Mouse (Mus musculus): ENCODE measurements around the gene Rab40b. TPM values are rescaled to one million over a fixed set of nuclear protein-coding genes. Genes with fewer than 3 reads are reported as not detected.

Rab40b gene
- polyA plus RNA-seq (2014; fragmentation: Nextera tagmentation; extraction: Ambion mirVana) = 7.2 and 7.3 TPM in 2 replicates

- under 1% methylated on average over 61 of the region's 61 CpGs for WGBS
These were observed at the start of gene Rab40b for GRCm38 (mm10) chr11:121387750-121388553. TSS of gene Rab40b (minus strand) at chr11:121388251.

DNA sequence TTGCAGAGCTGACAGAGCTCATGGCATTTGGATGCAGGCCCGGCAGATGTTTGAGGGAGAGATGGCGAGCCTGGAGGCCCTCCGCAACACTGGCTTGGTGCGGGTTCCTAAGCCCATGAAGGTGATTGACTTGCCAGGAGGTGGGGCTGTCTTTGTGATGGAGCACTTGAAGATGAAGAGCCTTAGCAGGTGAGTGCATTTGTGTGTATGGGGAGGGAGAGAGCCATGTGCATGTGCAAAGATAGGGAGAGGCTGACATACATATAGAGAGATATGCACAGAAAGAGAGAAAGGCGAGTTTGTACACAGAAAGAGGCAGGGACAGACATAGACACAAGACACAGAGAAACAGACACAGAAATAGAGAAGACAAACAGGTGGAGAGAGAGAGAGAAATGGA, 49.2 kb upstream of the Rab40b start:
- no peak overlapping the region for H3K4me3 ChIP-seq (ENCODE audit: low read depth, low read length)
- H3K4me1 ChIP-seq (ENCODE audit: control insufficient read depth, insufficient read depth, low read length) = peaks cover 5% of the 10 kb centered on the region
- ATAC-seq (ENCODE audit: insufficient number of reproducible peaks, insufficient read depth, low FRiP score, low read depth) = no peak
- no peaks in the 10 kb centered on the region for H3K36me3 ChIP-seq (ENCODE audit: control insufficient read depth, insufficient read depth, low read length)
- H3K27me3 ChIP-seq (ENCODE audit: control insufficient read depth, insufficient read depth, low read length) = no peaks in the 10 kb centered on the region
- H3K27ac ChIP-seq (ENCODE audit: low read length) = no peak overlapping the region
- WGBS = 78% methylated on average over 5 of the region's 5 CpGs
- no peaks in the 10 kb centered on the region for H3K9me3 ChIP-seq (ENCODE audit: control insufficient read depth, low read depth, low read length)
- no peak overlapping the region for H3K9ac ChIP-seq (replicated peaks; ENCODE audit: low read depth, low read length)
- no peak overlapping the region for H3K4me2 ChIP-seq (replicated peaks; ENCODE audit: low read depth, low read length)

More at GRCm38 (mm10) chr11:121387750-121388553, at the start of gene Rab40b:
- H3K36me3 ChIP-seq (ENCODE audit: control insufficient read depth, insufficient read depth, low read length) = no peaks in the 10 kb centered on the region
- no peaks in the 10 kb centered on the region for H3K27me3 ChIP-seq (ENCODE audit: control insufficient read depth, insufficient read depth, low read length)
- H3K4me2 ChIP-seq (replicated peaks; ENCODE audit: low read depth, low read length) = peak within 1 kb of the TSS; percentile 76
- 0 out of 2 replicates have a peak, but pooled peaks cover 3% of the 10 kb centered on the region for H3K4me1 ChIP-seq (ENCODE audit: control insufficient read depth, insufficient read depth, low read length)
- peak within 1 kb of the TSS; percentile 52 for H3K9ac ChIP-seq (replicated peaks; ENCODE audit: low read depth, low read length)
- H3K4me3 ChIP-seq (ENCODE audit: low read depth, low read length) = peak within 1 kb of the TSS; percentile 54
- ATAC-seq (ENCODE audit: insufficient number of reproducible peaks, insufficient read depth, low FRiP score, low read depth) = peak; percentile 100
- H3K9me3 ChIP-seq (ENCODE audit: control insufficient read depth, low read depth, low read length) = no peaks in the 10 kb centered on the region
- peak within 1 kb of the TSS; percentile 48; the same call in 1 of the 2 replicates for H3K27ac ChIP-seq (ENCODE audit: low read length)

DNA sequence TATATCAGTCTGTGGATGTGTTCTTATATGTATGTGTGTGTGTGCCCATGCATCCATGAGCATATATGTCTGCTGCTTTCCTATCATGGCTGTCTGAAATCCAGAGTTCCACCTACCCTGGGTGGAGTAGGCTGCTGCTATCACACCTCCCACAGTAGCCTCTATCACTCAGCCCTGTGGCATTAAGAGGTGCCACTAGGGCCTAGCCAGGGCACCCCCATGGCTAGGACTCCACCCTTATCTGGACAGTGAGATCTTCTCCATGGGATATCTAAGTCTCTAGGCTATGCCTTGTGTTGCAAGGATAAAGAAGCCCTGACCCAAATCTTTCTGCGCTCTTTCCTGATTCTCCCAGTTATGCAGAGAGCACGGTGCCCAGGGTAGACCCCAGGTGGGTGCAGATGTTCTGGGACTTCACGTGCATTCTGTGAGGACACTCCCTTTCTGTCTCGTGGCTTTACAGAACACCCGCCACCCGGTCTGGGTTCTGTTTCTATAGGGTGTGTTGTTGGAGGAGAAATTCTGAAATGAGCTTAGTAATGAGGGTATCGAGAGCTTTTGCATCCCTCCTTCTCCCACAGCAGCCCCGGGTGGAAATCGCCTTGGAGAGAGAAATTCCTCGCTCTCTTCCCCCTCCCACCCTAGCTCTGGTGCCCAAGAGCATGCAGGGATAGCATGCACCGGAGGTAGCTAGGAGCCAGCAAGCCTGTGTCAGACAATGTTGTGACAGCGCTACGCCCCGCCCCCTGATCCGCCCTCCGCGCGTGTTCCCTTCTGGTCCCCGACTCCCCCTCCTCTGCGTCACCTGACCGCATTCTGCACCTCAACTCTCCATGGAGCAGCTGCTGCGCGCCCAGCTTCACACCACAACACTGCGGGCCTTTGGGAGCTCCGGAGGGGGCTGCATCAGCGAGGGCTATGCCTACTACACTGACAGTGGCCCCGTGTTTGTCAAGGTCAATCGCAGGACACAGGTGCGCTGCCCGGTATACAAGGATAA, 46.4 kb upstream of the Rab40b start, which contains the start of gene Fn3k:
Gene Fn3k (plus strand): TSS at position 758 of the 1,000 bp plus-strand sequence.
- Histone ChIP-seq H3K9me3 (ENCODE audit: control insufficient read depth, low read depth, low read length) (no peaks in the 10 kb centered on the region), H3K4me1 (ENCODE audit: control insufficient read depth, insufficient read depth, low read length) (peaks cover 5% of the 10 kb centered on the region), H3K4me3 (ENCODE audit: low read depth, low read length) (peak within 1 kb of the TSS; percentile 35), H3K27me3 (ENCODE audit: control insufficient read depth, insufficient read depth, low read length) (no peaks in the 10 kb centered on the region), H3K27ac (ENCODE audit: low read length) (no peak within 1 kb of the TSS), H3K36me3 (ENCODE audit: control insufficient read depth, insufficient read depth, low read length) (no peaks in the 10 kb centered on the region), H3K9ac (replicated peaks; ENCODE audit: low read depth, low read length) (peak within 1 kb of the TSS; percentile 21; the same call in 1 of the 2 replicates), H3K4me2 (replicated peaks; ENCODE audit: low read depth, low read length) (peak within 1 kb of the TSS; percentile 78)
- ATAC-seq (ENCODE audit: insufficient number of reproducible peaks, insufficient read depth, low FRiP score, low read depth) = peak; percentile 88
- WGBS = 6% methylated on average over 30 of the region's 30 CpGs

DNA sequence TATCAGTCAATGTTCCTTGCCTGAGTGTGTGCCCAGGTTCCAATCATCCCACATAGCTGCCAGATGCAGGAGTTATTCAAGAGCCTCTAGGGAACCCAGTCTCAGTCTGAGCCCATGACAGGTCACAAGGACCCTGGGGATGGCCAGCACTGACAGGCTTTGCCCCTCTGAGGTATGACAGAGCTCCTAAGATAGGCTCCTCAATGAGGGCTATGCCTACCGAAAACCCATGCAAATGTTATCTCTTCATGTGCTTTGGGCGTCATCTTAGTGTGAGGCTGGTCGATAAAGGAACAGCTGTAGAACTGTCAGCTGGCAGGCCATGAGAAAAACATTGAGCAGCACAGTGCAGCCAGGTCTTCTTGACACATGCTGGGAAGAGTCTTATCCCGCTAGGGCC, 45.3 kb upstream of the Rab40b start:
- ATAC-seq (ENCODE audit: insufficient number of reproducible peaks, insufficient read depth, low FRiP score, low read depth) = no peak; the same call in 1 of the 2 replicates
- 79% methylated on average over 4 of the region's 4 CpGs for WGBS
- H3K9ac ChIP-seq (replicated peaks; ENCODE audit: low read depth, low read length) = no peak overlapping the region

GRCm38 (mm10) chr11:121421553-121422173, 33.6 kb upstream of the Rab40b start:
- 2% methylated on average over 28 of the region's 28 CpGs for WGBS
- Histone ChIP-seq H3K36me3 (ENCODE audit: control insufficient read depth, insufficient read depth, low read length) (no peaks in the 10 kb centered on the region), H3K9me3 (ENCODE audit: control insufficient read depth, low read depth, low read length) (no peaks in the 10 kb centered on the region), H3K4me1 (ENCODE audit: control insufficient read depth, insufficient read depth, low read length) (peaks cover 13% of the 10 kb centered on the region), H3K27ac (ENCODE audit: low read length) (no peak overlapping the region; the same call in 1 of the 2 replicates), H3K4me2 (replicated peaks; ENCODE audit: low read depth, low read length) (peak overlapping the region; percentile 82), H3K4me3 (ENCODE audit: low read depth, low read length) (peak overlapping the region; percentile 71), H3K9ac (replicated peaks; ENCODE audit: low read depth, low read length) (peak overlapping the region; percentile 55), H3K27me3 (ENCODE audit: control insufficient read depth, insufficient read depth, low read length) (no peaks in the 10 kb centered on the region)
- ATAC-seq (ENCODE audit: insufficient number of reproducible peaks, insufficient read depth, low FRiP score, low read depth) = peak; percentile 43

More for the DNA sequence above, 45.3 kb upstream of the Rab40b start:
- Histone ChIP-seq H3K4me3 (ENCODE audit: low read depth, low read length) (no peak overlapping the region), H3K27me3 (ENCODE audit: control insufficient read depth, insufficient read depth, low read length) (no peaks in the 10 kb centered on the region), H3K27ac (ENCODE audit: low read length) (no peak overlapping the region), H3K4me2 (replicated peaks; ENCODE audit: low read depth, low read length) (no peak overlapping the region), H3K4me1 (ENCODE audit: control insufficient read depth, insufficient read depth, low read length) (peaks cover 5% of the 10 kb centered on the region), H3K9me3 (ENCODE audit: control insufficient read depth, low read depth, low read length) (no peaks in the 10 kb centered on the region), H3K36me3 (ENCODE audit: control insufficient read depth, insufficient read depth, low read length) (no peaks in the 10 kb centered on the region; the same call in 1 of the 2 replicates)

DNA sequence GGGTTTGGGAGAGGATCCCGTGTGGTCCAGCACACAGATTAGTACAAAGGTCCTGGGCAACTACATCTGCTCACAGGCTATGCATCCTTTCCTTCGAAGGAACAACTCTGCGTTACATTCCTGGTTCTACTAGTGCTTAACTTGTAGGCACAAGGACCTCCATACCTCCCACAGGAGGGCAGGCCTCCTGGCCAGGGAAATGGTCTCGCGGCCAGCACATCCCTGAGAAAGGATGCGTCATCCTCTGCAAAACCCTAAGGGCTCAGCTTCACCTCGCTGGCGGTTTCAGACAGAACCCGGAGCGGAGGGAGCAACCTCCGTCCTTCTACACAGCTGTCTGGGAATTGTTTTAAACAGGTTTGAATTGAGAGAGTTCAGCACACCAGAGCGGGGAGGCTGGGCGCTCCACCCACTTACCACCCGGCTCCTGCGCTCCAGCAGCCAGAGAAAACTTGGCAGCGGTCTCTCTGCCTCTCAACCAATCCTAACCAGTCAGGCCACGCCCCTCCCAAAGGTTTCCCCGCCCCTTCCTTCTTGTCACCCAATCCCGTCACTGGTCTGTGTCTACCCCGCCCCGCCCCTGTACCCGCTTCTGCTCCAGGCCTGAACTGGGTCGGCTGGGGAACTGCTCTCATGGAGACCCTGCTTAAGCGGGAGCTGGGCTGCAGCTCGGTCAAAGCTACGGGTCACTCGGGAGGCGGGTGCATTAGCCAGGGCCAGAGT, 32.9 kb upstream of the Rab40b start, which contains the start of gene Fn3krp:
Gene Fn3krp (plus strand): TSS at position 572 of the 723 bp plus-strand sequence.
- Histone ChIP-seq H3K9me3 (ENCODE audit: control insufficient read depth, low read depth, low read length) (no peaks in the 10 kb centered on the region), H3K9ac (replicated peaks; ENCODE audit: low read depth, low read length) (peak within 1 kb of the TSS; percentile 55), H3K4me3 (ENCODE audit: low read depth, low read length) (peak within 1 kb of the TSS; percentile 71), H3K27ac (ENCODE audit: low read length) (peak within 1 kb of the TSS; percentile 71), H3K4me1 (ENCODE audit: control insufficient read depth, insufficient read depth, low read length) (peaks cover 13% of the 10 kb centered on the region), H3K4me2 (replicated peaks; ENCODE audit: low read depth, low read length) (peak within 1 kb of the TSS; percentile 82), H3K36me3 (ENCODE audit: control insufficient read depth, insufficient read depth, low read length) (no peaks in the 10 kb centered on the region), H3K27me3 (ENCODE audit: control insufficient read depth, insufficient read depth, low read length) (no peaks in the 10 kb centered on the region)
- peak; percentile 100 for ATAC-seq (ENCODE audit: insufficient number of reproducible peaks, insufficient read depth, low FRiP score, low read depth)
- 1% methylated on average over 28 of the region's 28 CpGs for WGBS

GRCm38 (mm10) chr11:121420379-121420778, 32.3 kb upstream of the Rab40b start:
- no peaks in the 10 kb centered on the region for H3K36me3 ChIP-seq (ENCODE audit: control insufficient read depth, insufficient read depth, low read length)
- no peak for ATAC-seq (ENCODE audit: insufficient number of reproducible peaks, insufficient read depth, low FRiP score, low read depth)
- 44% methylated on average over 5 of the region's 5 CpGs for WGBS
- H3K4me3 ChIP-seq (ENCODE audit: low read depth, low read length) = 0 out of 2 replicates have a peak overlapping the region, but pooled peaks have one; percentile 71
- H3K27me3 ChIP-seq (ENCODE audit: control insufficient read depth, insufficient read depth, low read length) = no peaks in the 10 kb centered on the region
- H3K27ac ChIP-seq (ENCODE audit: low read length) = peak overlapping the region; percentile 71; the same call in 1 of the 2 replicates
- no peak overlapping the region for H3K9ac ChIP-seq (replicated peaks; ENCODE audit: low read depth, low read length)
- H3K4me1 ChIP-seq (ENCODE audit: control insufficient read depth, insufficient read depth, low read length) = peaks cover 13% of the 10 kb centered on the region
- no peaks in the 10 kb centered on the region for H3K9me3 ChIP-seq (ENCODE audit: control insufficient read depth, low read depth, low read length)
- peak overlapping the region; percentile 82 for H3K4me2 ChIP-seq (replicated peaks; ENCODE audit: low read depth, low read length)
